Mouse (Mus musculus) cerebellum, postnatal 10 days (tissue): ENCODE results near the gene Ttc28.

Source experiments
- DNase-seq, 2 experiments: peaks; one replicate each; pipeline ENCODE4 v3.0.0; 2021; ENCODE audit warnings: mixed read lengths in 2 of 2

The Ttc28 gene

DNA sequence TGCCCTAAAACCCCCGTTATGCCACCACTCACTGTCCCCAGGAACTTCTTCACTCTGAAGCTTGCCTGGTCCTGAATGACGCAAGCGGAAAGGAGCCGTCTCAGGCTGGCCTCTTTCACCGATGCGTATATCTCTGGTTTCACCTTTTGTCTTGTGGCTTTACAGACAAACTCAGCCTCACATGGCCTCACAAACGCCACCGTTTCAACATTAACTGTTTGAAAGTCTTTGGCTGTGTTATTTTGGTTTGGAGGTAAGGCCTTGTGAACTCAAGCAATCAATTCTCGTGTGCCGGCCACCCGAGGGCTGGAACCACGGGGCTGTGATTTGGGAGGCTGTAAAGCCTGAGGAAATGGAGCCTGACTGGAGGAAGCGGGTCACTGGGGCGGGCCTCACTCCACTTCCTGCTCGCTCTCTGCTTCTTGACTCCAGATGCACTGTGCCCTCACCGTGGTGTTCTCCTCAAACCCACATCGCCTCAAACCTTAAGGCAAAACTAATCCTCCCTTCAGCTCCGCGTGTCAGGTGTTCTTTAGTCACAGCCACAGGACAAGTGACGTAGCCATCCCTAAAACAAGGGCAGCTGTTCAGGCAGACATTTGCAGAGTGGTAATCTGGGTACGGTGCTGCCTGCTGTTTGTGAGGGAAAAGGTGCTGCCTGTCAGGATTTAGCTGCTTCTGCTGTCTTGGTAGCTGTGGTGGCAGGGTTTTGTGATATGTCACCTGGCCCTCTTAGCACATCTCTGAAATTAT is 298.9 kb downstream of the Ttc28 start:
- DNase-seq, result no peak

GRCm38 (mm10) chr5:111179651-111180050 is 300.0 kb downstream of the Ttc28 start:
- no peak for DNase-seq

DNA sequence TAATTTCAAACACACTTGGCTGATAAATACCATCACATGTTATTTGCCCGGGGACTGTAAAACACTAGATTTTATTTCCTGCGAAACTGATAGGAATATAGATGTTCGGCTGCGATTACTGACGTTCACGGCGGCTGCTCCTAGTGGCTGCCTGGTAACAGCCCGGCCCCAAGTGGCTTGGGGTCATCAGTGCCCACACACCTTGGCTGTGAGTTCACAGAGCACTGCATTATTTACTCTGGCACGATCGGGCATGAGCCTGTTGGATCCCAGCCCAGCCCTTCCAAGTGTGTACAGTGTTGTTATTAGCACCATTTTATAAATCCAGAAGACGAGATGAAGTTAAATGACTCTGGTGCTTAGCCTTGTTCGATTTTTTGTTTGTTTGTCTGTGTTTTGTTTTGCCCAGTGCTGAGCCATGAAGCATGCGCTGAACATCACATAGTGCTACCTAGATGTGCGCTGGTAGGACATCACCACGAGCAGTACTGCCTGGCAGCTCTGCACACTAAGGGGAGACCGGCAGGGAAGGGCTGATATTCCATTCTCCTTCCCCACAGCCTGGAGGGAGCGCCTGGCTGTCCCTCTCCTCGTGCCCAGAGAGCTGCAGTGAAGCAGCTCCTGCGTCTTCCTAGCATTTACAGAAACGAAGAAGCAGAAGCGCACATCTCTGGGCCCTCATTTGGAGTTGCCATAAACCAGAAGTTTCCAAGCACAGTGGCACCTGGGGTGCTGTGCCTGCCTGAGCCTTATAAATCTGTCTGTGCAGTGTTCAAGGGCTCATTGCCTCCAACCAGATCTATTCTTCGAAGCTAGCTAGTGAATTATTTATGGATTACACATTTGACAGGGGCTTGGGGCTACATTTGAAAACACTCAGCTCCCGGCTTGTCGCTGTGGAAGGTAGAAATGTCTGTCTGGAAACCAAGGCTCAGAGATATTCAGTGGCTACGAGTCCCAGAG is 300.8 kb downstream of the Ttc28 start:
- peak; percentile 50 to 62 for DNase-seq

DNA sequence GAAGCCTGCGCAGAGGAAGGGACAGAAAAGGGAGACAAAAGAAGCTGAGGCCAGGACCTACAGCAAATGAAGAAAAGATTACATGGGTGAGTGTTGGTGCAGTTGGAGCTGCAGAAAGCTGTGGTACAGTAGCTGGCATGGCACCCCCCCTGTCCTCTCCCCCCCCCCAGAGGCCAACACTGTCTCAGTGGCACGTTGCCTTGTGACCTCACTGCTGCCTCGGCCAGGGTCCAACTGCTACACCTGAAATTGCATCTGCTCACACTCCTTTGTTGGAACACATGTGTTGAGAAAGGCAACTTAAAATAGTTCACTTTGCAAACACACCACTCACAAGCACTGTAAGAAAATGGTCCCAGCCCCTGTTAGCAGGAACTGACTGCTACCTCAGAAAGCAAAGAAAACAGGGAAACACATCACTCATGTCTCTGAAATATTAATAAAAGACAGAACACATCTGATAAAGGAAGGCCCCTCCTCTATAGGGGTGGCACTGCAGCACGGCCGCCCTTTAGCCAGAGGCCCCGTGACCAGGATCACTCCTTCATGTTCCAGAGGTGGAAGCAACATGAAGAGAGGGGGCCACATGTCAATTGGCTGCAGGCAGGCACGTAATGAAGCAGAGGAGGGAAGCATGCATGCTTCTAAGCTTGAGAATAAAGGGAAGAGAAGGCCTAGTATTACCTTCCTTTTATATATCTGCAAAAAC is 301.8 kb downstream of the Ttc28 start:
- no peak for DNase-seq

GRCm38 (mm10) chr5:111186600-111186999 is 307.0 kb downstream of the Ttc28 start:
- peak in 1 of 2 experiments; percentile 51 for DNase-seq

GRCm38 (mm10) chr5:111191972-111192371 is 312.4 kb downstream of the Ttc28 start:
- no peak for DNase-seq

- no peak for DNase-seq
Observed at GRCm38 (mm10) chr5:111194829-111195228, 315.2 kb downstream of the Ttc28 start.

DNA sequence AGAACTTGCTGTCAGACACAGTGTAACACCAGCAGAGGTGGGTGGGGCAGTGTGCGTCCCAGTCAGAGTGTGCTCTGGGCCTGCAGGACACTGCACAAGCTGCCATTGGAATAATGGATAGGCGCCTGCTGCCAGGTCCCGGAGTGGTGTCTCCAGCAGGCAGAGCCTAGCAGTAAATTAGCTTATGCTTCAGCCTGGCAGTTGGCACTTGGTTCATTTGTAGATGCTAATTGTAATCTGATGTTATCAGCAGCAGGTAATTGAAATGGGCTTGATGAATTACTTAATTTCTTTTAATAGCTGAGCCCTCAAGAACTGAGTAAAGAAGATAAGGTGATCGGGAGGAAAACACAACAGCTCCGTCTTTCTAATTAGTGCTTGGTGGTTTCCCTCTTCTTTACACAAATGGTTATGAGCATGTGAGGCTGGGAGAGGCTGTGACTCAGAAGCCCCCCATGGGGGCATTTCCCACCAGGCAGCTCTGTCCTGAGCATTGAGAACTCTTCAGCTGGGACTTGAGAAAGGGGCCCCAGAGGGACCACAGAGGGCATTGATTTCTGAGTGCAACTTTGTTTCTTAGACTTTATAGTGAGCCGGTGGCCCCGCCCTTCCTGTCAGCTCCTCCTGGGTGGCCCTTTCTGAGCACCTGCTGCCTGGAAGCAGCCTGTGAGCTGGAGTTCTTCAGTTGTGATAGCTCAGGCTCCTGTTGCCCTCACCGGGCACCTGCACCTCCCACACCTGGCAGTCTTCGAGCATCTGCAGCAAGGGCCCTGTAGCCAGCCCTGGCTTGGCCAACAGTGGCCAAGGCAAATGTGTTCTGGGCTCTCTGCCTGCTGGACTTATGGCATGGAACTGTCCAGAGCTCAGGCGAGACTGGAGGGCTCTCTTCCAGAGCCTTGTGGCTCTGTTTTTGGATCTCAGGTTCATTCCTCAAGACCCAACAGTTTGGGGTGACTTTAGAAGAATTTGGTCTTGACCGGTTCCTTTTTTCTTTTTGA is 316.2 kb downstream of the Ttc28 start:
- DNase-seq, result peak; percentile 73 to 87

DNA sequence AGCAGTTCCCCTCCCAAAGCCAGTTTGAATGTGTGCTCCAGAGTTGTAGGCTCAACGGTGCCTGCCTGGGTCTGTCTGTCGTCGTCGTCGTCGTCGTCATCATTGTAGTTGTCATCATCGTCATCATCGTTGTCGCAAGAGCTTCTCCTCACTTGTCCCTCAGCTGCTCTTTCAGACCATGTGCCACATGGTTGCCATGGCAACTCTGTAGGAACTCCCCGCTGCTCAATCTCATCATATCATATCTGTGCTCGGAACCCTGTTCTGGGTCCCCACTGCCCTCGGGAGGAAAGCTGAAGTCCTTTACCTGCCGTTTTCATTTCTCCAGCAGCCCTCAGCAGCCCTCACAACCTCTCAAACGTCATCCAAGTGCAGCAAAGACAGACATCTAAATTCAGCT is 318.1 kb downstream of the Ttc28 start:
- DNase-seq, result no peak

GRCm38 (mm10) chr5:111200167-111200840 is 320.7 kb downstream of the Ttc28 start:
- peak in 1 of 2 experiments; percentile 47 for DNase-seq

GRCm38 (mm10) chr5:111200915-111201610 is 321.5 kb downstream of the Ttc28 start:
- DNase-seq, result peak; percentile 93 to 94

GRCm38 (mm10) chr5:111204221-111204620 is 324.6 kb downstream of the Ttc28 start:
- DNase-seq, result no peak

DNA sequence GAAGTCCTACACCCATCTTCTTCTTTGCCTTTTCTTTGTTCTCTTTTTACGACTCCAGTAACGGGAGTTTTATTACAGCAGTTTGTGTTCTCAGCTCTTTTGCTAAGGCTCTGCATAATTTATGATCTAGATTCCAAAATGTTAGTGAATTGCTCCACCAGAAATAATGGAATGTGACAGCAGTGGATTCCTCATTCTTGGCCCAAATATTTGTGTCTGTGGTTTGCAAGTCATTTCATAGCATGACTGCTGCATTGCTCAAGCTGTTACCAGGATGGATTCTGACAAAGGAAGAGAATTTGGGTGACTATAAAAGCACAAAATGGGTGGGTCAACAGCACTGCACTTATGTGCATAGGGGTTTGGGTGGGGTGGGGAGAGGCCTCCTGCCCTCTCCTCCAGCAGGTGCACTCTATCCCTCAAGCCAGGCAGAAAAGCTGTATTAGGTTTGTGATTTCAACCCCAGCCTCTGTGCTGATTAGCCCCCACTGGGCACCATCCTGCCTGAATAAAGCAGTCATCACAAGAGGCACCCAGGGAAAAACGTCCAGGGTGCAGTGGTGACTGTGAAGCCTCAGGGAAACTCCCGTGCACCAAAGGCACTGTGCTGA is 325.5 kb downstream of the Ttc28 start:
- DNase-seq, result peak in 1 of 2 experiments; percentile 67

GRCm38 (mm10) chr5:111205817-111206216 is 326.2 kb downstream of the Ttc28 start:
- no peak for DNase-seq

DNA sequence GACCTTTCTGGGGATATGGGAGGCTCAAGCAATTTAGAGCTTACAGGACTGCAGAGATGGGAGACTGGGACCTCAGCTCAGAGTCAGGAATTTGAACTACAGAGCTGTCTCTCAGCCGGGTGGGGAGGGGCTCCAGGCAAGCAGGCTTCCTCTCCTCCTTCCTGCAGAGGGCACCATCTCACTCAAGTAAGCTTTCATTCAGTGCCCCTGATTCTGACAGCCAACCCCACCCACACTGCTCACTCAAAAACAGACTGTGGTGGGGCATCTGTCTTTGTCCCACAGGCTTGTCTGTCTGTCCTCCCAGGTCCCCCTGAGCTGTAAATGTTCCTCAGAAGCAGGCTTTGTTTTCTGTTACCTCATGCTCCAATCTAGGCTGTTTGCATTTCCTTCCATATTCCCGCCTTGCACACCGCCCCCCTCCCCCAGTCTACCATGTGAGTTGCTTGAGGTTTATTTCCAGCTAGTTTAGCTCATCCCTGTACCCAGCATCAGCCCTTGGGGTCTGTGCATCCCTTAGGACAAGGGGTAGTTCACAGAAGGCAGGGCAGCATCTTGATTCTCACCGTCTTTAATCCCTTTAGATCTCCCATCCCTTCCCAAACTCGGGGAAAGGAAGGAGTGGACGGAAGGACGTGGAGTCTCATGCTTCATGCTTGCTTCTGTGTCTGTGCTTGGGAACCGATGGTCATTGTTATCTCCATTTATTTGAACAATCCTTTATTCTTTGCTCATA is 328.5 kb downstream of the Ttc28 start:
- DNase-seq, result peak; percentile 77 to 81

DNA sequence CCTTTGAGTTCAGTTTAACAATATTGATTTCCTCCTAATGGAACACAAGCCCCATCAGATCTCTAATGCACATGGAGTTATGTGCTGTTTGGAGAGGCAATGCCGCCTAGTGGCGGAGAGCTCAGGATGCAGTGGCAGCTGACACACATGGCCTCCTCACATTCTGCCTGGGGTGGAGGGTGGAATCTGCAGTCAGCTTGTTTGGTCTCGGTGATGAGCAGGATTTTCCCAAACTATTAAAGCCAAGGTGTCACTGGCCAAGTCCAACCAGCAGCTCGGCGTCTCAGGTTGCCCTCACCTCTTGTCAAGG is 329.0 kb downstream of the Ttc28 start:
- DNase-seq, result peak; percentile 85 to 86

GRCm38 (mm10) chr5:111213935-111214450 is 334.4 kb downstream of the Ttc28 start:
- DNase-seq, result no peak

DNA sequence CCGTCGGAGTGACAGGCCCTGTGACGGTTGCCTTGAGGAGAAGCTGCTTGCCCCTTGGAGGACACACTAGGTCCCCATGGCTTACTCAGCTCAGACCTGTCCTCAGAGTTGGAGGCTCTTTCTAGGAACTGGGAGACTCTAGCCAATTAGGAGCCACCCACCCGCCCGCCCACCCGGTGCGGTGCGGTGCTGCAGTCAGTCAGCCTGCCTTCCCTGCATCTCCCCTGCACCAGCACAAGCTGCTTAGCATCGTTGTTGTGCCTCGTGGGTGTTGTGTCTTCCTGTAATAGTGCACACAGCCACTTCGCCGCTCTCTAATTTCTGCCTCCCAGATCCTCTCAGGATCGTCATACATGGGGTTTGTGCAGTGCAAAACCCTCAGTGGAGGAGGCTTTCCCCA is 335.3 kb downstream of the Ttc28 start:
- peak in 1 of 2 experiments; percentile 10 for DNase-seq

- peak in 1 of 2 experiments; percentile 8 for DNase-seq
Observed at GRCm38 (mm10) chr5:111215722-111216121, 336.1 kb downstream of the Ttc28 start.
